23 mouse cellular contexts compared by ENCODE assay signal in genomic region chr12:71184396-71184795, GRCm38 (mm10).
"Had no signal": no experiment of that assay in that cellular context is flagged by ENCODE, and none has a peak within 500 bp of the region (broad histone marks: within the 10 kb centered on the region; RNA-seq: fewer than 3 reads in every experiment).

No protein-coding gene starts in this region.

- H3K9ac ChIP-seq: limb, embryonic 12.5 days; limb, embryonic 15.5 days; liver, embryonic 14.5 days; liver, postnatal 0 days; lung, embryonic 14.5 days; midbrain, embryonic 13.5 days; neural tube, embryonic 12.5 days; neural tube, embryonic 15.5 days had no signal

- H3K27ac ChIP-seq: limb, embryonic 12.5 days; limb, embryonic 15.5 days; liver, embryonic 14.5 days; midbrain, embryonic 10.5 days; midbrain, embryonic 13.5 days; neural tube, embryonic 12.5 days; neural tube, embryonic 15.5 days; stomach, postnatal 0 days had no signal

- H3K27me3 ChIP-seq: limb, embryonic 12.5 days; limb, embryonic 15.5 days; megakaryocyte, embryonic 14.5 days; midbrain, embryonic 13.5 days; neural tube, embryonic 12.5 days; neural tube, embryonic 15.5 days had no signal

- H3K4me3 ChIP-seq: limb, embryonic 12.5 days; limb, embryonic 15.5 days; megakaryocyte, embryonic 14.5 days; midbrain, embryonic 10.5 days; midbrain, embryonic 13.5 days; neural tube, embryonic 12.5 days; neural tube, embryonic 15.5 days had no signal

- ATAC-seq: liver, postnatal 0 days; lung, postnatal 0 days; midbrain, embryonic 13.5 days; midbrain, embryonic 16.5 days had no signal

- DNase-seq: kidney, adult 11 months; kidney, adult 9 months; kidney, postnatal 14 days; kidney, postnatal 4 days; left cerebral cortex, postnatal 4 days; liver, postnatal 0 days; lung, embryonic 14.5 days; lung, postnatal 4 days; retina, postnatal 1 day; thymus, adult 2 months; thymus, postnatal 14 days; thymus, postnatal 4 days had no signal

- H3K4me1 ChIP-seq: limb, embryonic 12.5 days; limb, embryonic 15.5 days; midbrain, embryonic 10.5 days; midbrain, embryonic 13.5 days; neural tube, embryonic 12.5 days; neural tube, embryonic 15.5 days had no signal
